15 mouse cellular contexts compared by ENCODE assay signal in the genomic region with DNA sequence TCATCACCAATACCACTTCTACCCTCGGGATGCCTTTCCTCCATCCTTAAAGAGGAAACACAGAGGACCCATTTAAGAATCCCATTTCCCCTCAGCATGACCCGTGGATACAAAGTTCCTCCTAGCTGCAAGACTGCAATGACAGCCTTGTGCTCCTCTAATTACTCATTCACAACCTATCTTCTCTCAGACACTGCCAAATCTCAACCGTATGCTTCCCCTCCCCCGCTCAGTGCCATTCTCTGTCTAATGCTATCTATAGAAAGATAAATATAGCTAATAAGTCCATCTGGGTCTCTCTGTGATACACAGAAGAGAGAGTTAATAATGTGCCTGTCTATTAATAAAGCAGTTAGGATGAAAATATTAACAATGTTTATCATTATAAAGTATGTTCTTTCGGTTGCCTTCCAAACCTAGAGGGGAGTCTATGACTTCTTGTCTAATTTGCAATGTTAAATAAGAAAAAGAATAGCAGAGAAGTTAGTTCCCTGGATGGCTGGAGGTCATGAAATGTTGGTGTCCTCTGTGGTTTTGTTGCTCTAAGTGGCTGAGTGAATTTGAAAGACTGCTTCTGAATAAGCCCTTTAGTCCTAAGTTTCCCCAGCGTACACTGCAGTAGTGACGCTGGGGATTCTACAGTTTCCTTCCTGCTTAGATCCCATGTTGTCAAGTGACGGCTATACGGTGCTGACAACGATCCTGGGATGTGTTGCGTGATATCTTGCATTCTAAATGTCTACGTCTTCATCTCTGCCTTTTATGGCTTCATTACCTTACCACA.
DNase-seq lines count a peak whose midpoint lies in the region; ATAC-seq and TF ChIP-seq lines count a peak whose summit lies in the region.
"Had no signal": no experiment of that assay in that cellular context is flagged by ENCODE, and none has a peak within 500 bp of the region (broad histone marks: within the 10 kb centered on the region; RNA-seq: fewer than 3 reads in every experiment).

No protein-coding gene starts in this region.

- H3K9ac ChIP-seq in forebrain, embryonic 15.5 days (replicated peaks), result no peak overlapping the region
- H3K9ac ChIP-seq in forebrain, embryonic 13.5 days, result no peak overlapping the region
- H3K9ac ChIP-seq in hindbrain, embryonic 13.5 days, result no peak overlapping the region
- H3K9ac ChIP-seq in hindbrain, embryonic 11.5 days (ENCODE audit: low read depth, low read length), result no peak overlapping the region
- no peak overlapping the region for H3K9ac ChIP-seq in hindbrain, embryonic 16.5 days (ENCODE audit: low read depth, low read length)
- H3K9ac ChIP-seq: liver, embryonic 13.5 days had no signal

- DNase-seq in hindbrain, embryonic 11.5 days (ENCODE audit: low spot score), result no peak
- DNase-seq in brain, embryonic 14.5 days (ENCODE audit: low read depth), result peak; percentile 64
- DNase-seq in spleen, adult 18-20 months, result no peak
- no peak for DNase-seq in kidney, adult 9 months
- DNase-seq: embryo, embryonic 11 days; kidney, adult 11 months; kidney, postnatal 4 days; liver, embryonic 13.5 days; lung, postnatal 36 days; thymus, postnatal 14 days had no signal

- peaks cover 9% of the 10 kb centered on the region; the same call in 1 of the 2 replicates for H3K4me1 ChIP-seq in forebrain, embryonic 15.5 days
- H3K4me1 ChIP-seq in forebrain, embryonic 13.5 days, result 0 out of 2 replicates have a peak, but pooled peaks cover 2% of the 10 kb centered on the region
- H3K4me1 ChIP-seq in hindbrain, embryonic 13.5 days (replicated peaks), result peaks cover 11% of the 10 kb centered on the region
- no peaks in the 10 kb centered on the region for H3K4me1 ChIP-seq in hindbrain, embryonic 11.5 days (replicated peaks; ENCODE audit: control insufficient read depth, insufficient read depth, low read length)
- H3K4me1 ChIP-seq in hindbrain, embryonic 16.5 days (ENCODE audit: control insufficient read depth, insufficient read depth, low read depth, low read length), result peaks cover 3% of the 10 kb centered on the region
- H3K4me1 ChIP-seq: liver, embryonic 13.5 days had no signal

- no peak overlapping the region for H3K4me2 ChIP-seq in forebrain, embryonic 15.5 days (replicated peaks)
- H3K4me2 ChIP-seq in forebrain, embryonic 13.5 days, result no peak overlapping the region
- H3K4me2 ChIP-seq in hindbrain, embryonic 13.5 days, result no peak overlapping the region
- H3K4me2 ChIP-seq in hindbrain, embryonic 11.5 days (replicated peaks; ENCODE audit: low read depth, low read length), result no peak overlapping the region
- H3K4me2 ChIP-seq in hindbrain, embryonic 16.5 days (ENCODE audit: low read length), result no peak overlapping the region
- H3K4me2 ChIP-seq: liver, embryonic 13.5 days had no signal

- WGBS in forebrain, embryonic 15.5 days, result 70% methylated on average over 12 of the region's 12 CpGs
- 79% methylated on average over 12 of the region's 12 CpGs for WGBS in forebrain, embryonic 13.5 days
- WGBS in hindbrain, embryonic 13.5 days, result 63% methylated on average over 12 of the region's 12 CpGs
- 77% methylated on average over 12 of the region's 12 CpGs for WGBS in hindbrain, embryonic 11.5 days
- WGBS in hindbrain, embryonic 16.5 days, result 62% methylated on average over 12 of the region's 12 CpGs

- no peak overlapping the region for H3K27ac ChIP-seq in forebrain, embryonic 15.5 days (replicated peaks)
- H3K27ac ChIP-seq in forebrain, embryonic 13.5 days, result no peak overlapping the region
- no peak overlapping the region for H3K27ac ChIP-seq in hindbrain, embryonic 13.5 days
- H3K27ac ChIP-seq in hindbrain, embryonic 11.5 days (ENCODE audit: low read depth, low read length), result no peak overlapping the region
- 0 out of 2 replicates have a peak overlapping the region, but pooled peaks have one; percentile 29 for H3K27ac ChIP-seq in hindbrain, embryonic 16.5 days (ENCODE audit: low read depth, low read length)
- H3K27ac ChIP-seq: liver, embryonic 13.5 days had no signal

- no peak for TF ChIP-seq POLR2A in brain, embryonic 14.5 days (IDR thresholded peaks at IDR 0.05; ENCODE audit: borderline replicate concordance, extremely low read depth, insufficient read depth, insufficient read length, poor library complexity, severe bottlenecking)

- no peaks in the 10 kb centered on the region for H3K27me3 ChIP-seq in forebrain, embryonic 15.5 days
- no peaks in the 10 kb centered on the region for H3K27me3 ChIP-seq in forebrain, embryonic 13.5 days
- H3K27me3 ChIP-seq in hindbrain, embryonic 13.5 days, result no peaks in the 10 kb centered on the region
- no peaks in the 10 kb centered on the region for H3K27me3 ChIP-seq in hindbrain, embryonic 11.5 days (ENCODE audit: control insufficient read depth, insufficient read depth, low read length)
- H3K27me3 ChIP-seq in hindbrain, embryonic 16.5 days (replicated peaks; ENCODE audit: control insufficient read depth, insufficient read depth, low read length), result no peaks in the 10 kb centered on the region
- H3K27me3 ChIP-seq: liver, embryonic 13.5 days had no signal

- H3K36me3 ChIP-seq in forebrain, embryonic 15.5 days, result no peaks in the 10 kb centered on the region
- no peaks in the 10 kb centered on the region for H3K36me3 ChIP-seq in forebrain, embryonic 13.5 days (ENCODE audit: poor library complexity, severe bottlenecking)
- H3K36me3 ChIP-seq in hindbrain, embryonic 13.5 days, result no peaks in the 10 kb centered on the region
- no peaks in the 10 kb centered on the region for H3K36me3 ChIP-seq in hindbrain, embryonic 11.5 days (ENCODE audit: control insufficient read depth, insufficient read depth, low read length)
- H3K36me3 ChIP-seq in hindbrain, embryonic 16.5 days (ENCODE audit: control insufficient read depth, insufficient read depth, low read length), result no peaks in the 10 kb centered on the region
- H3K36me3 ChIP-seq: G1E; liver, embryonic 13.5 days had no signal

- no peak for TF ChIP-seq CTCF in brain, embryonic 14.5 days (IDR thresholded peaks at IDR 0.05; ENCODE audit: borderline replicate concordance, extremely low read depth, insufficient read depth, insufficient read length)

- ATAC-seq in forebrain, embryonic 15.5 days (replicated peaks), result 0 out of 2 replicates have a peak, but pooled peaks have one; percentile 55
- no peak for ATAC-seq in forebrain, embryonic 13.5 days
- peak; percentile 72 for ATAC-seq in hindbrain, embryonic 13.5 days (ENCODE audit: low FRiP score)
- ATAC-seq in hindbrain, embryonic 11.5 days (ENCODE audit: low FRiP score), result no peak
- peak; percentile 86 for ATAC-seq in hindbrain, embryonic 16.5 days

- H3K4me3 ChIP-seq in forebrain, embryonic 15.5 days, result no peak overlapping the region
- no peak overlapping the region for H3K4me3 ChIP-seq in forebrain, embryonic 13.5 days
- H3K4me3 ChIP-seq in hindbrain, embryonic 13.5 days, result no peak overlapping the region
- H3K4me3 ChIP-seq in hindbrain, embryonic 11.5 days (ENCODE audit: low read depth, low read length), result no peak overlapping the region
- H3K4me3 ChIP-seq in hindbrain, embryonic 16.5 days (ENCODE audit: low read length), result no peak overlapping the region
- H3K4me3 ChIP-seq: liver, embryonic 13.5 days had no signal

- H3K9me3 ChIP-seq in forebrain, embryonic 15.5 days, result no peaks in the 10 kb centered on the region
- no peaks in the 10 kb centered on the region for H3K9me3 ChIP-seq in forebrain, embryonic 13.5 days (replicated peaks)
- no peaks in the 10 kb centered on the region for H3K9me3 ChIP-seq in hindbrain, embryonic 13.5 days
- H3K9me3 ChIP-seq in hindbrain, embryonic 11.5 days (ENCODE audit: control insufficient read depth, low read length), result no peaks in the 10 kb centered on the region
- no peaks in the 10 kb centered on the region for H3K9me3 ChIP-seq in hindbrain, embryonic 16.5 days (ENCODE audit: control insufficient read depth, low read length)
- H3K9me3 ChIP-seq: G1E; liver, embryonic 13.5 days had no signal

Comparison
In these comparisons a context has a peak if more than half of its experiments do, and no peak if none do; other contexts are left out.
1. ATAC-seq: peak in forebrain, embryonic 15.5 days (single experiment), hindbrain, embryonic 13.5 days (single experiment) and hindbrain, embryonic 16.5 days (single experiment); none in forebrain, embryonic 13.5 days (single experiment) and hindbrain, embryonic 11.5 days (single experiment).